Mouse (Mus musculus): ENCODE measurements around the gene Vmn1r64. TPM values are rescaled to one million over a fixed set of nuclear protein-coding genes. Genes with fewer than 3 reads are reported as not detected.
"Not testable (repeated sequence)": the region's sequence is repeated elsewhere in the genome, so short reads cannot be mapped to it uniquely, and the experiment has no call there.

Vmn1r64 gene
- not detected in 2 replicates for polyA plus RNA-seq (2015; fragmentation: Nextera tagmentation; extraction: Ambion mirVana)

- Histone ChIP-seq H3K27me3 (ENCODE audit: insufficient read depth, low read length) (no peaks in the 10 kb centered on the region), H3K36me3 (ENCODE audit: insufficient read depth, low read length) (no peaks in the 10 kb centered on the region), H3K4me1 (ENCODE audit: insufficient read depth, low read length) (no peaks in the 10 kb centered on the region), H3K4me3 (ENCODE audit: low read length) (no peak within 1 kb of the TSS), H3K4me2 (replicated peaks; ENCODE audit: low read depth, low read length) (no peak within 1 kb of the TSS), H3K9ac (replicated peaks; ENCODE audit: low read length) (no peak within 1 kb of the TSS), H3K27ac (ENCODE audit: low read length) (no peak within 1 kb of the TSS), H3K9me3 (ENCODE audit: low read length) (peaks cover 9% of the 10 kb centered on the region; the same call in 1 of the 2 replicates)
- ATAC-seq (ENCODE audit: low FRiP score, low TSS enrichment), result no peak
These were observed at the start of gene Vmn1r64 for GRCm38 (mm10) chr7:5884442-5884841. Vmn1r64 (minus strand) TSS chr7:5884542.

- ATAC-seq (ENCODE audit: low FRiP score, low TSS enrichment), result no peak
- no peaks in the 10 kb centered on the region for H3K27me3 ChIP-seq (ENCODE audit: insufficient read depth, low read length)
- 85% methylated on average over 4 of the region's 4 CpGs for WGBS
- H3K27ac ChIP-seq (ENCODE audit: low read length), result no peak overlapping the region
- no peaks in the 10 kb centered on the region for H3K36me3 ChIP-seq (ENCODE audit: insufficient read depth, low read length)
- H3K4me1 ChIP-seq (ENCODE audit: insufficient read depth, low read length), result no peaks in the 10 kb centered on the region
- H3K9ac ChIP-seq (replicated peaks; ENCODE audit: low read length), result no peak overlapping the region
- H3K4me2 ChIP-seq (replicated peaks; ENCODE audit: low read depth, low read length), result no peak overlapping the region
- H3K4me3 ChIP-seq (ENCODE audit: low read length), result no peak overlapping the region
- H3K9me3 ChIP-seq (ENCODE audit: low read length), result peaks cover 28% of the 10 kb centered on the region
These were observed 14.9 kb upstream of the Vmn1r64 start for GRCm38 (mm10) chr7:5899238-5899637.

GRCm38 (mm10) chr7:5897245-5897644 lies 12.9 kb upstream of the Vmn1r64 start:
- not testable (repeated sequence) for H3K27ac ChIP-seq (ENCODE audit: low read length); H3K36me3 ChIP-seq (ENCODE audit: insufficient read depth, low read length); H3K4me2 ChIP-seq (replicated peaks; ENCODE audit: low read depth, low read length); ATAC-seq (ENCODE audit: low FRiP score, low TSS enrichment); H3K4me3 ChIP-seq (ENCODE audit: low read length); H3K27me3 ChIP-seq (ENCODE audit: insufficient read depth, low read length); H3K9ac ChIP-seq (replicated peaks; ENCODE audit: low read length); H3K4me1 ChIP-seq (ENCODE audit: insufficient read depth, low read length)
- 63% methylated on average over 2 of the region's 2 CpGs for WGBS
- peaks cover 22% of the 10 kb centered on the region for H3K9me3 ChIP-seq (ENCODE audit: low read length)

Other genes with a start within 250 kb of the Vmn1r64 start
- not detected in 2 replicates for gene Vmn1r62, start 210.9 kb downstream of the Vmn1r64 start, polyA plus RNA-seq (2015; fragmentation: Nextera tagmentation; extraction: Ambion mirVana)
- not detected in 2 replicates for gene Vmn1r63, start 79.1 kb downstream of the Vmn1r64 start, polyA plus RNA-seq (2015; fragmentation: Nextera tagmentation; extraction: Ambion mirVana)
- gene Vmn1r65, start 126.5 kb upstream of the Vmn1r64 start, polyA plus RNA-seq (2015; fragmentation: Nextera tagmentation; extraction: Ambion mirVana), result not detected in 2 replicates
- gene Nlrp4c, start 160.6 kb upstream of the Vmn1r64 start, polyA plus RNA-seq (2015; fragmentation: Nextera tagmentation; extraction: Ambion mirVana), result not detected in 2 replicates

Measured in kidney, embryonic 16.5 days (tissue).